8 mouse cellular contexts compared by ENCODE assay signal in the genomic region with DNA sequence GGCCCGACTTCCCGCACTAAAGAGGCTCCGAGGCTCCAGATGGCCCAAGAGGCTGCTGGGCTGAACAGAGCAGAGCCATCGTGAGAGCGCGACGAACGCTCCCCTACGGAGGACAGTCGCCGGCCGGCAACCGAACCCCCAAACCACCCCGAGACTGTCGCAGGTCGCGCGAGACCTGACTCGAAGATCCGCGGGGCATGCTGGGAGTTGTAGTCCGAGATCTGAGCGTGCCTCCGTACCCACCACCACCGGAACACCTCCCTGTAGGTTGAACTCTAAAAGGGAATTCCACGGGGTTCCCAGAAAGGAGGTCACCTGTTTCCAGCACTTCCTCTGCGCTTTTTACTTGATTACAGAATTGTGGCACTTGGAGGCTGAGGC. TPM values are rescaled to one million over a fixed set of nuclear protein-coding genes. Genes with fewer than 3 reads are reported as not detected.
A peak's percentile ranks its signal among the peaks of the same experiment; 100 is the strongest.
DNase-seq lines count a peak whose midpoint lies in the region; ATAC-seq and TF ChIP-seq lines count a peak whose summit lies in the region.

A gene (minus strand): TSS at position 235 of the 381 bp plus-strand sequence.

- peaks cover 31% of the 10 kb centered on the region for H3K36me3 ChIP-seq in hindbrain, embryonic 14.5 days (replicated peaks; ENCODE audit: control insufficient read depth, insufficient read depth)

- DNase-seq in Patski (ENCODE audit: low read depth, low spot score) = peak; percentile 33
- peak; percentile 97 for DNase-seq in cerebellum, postnatal 14 days
- DNase-seq in frontal cortex, postnatal 25 days (ENCODE audit: low spot score in 2 of 2) = peak; percentile 83 to 88
- peak; percentile 97 for DNase-seq in hindbrain, embryonic 14.5 days (ENCODE audit: low spot score)
- peak; percentile 93 to 94 for DNase-seq in layer of hippocampus, postnatal 36 days
- peak; percentile 98 for DNase-seq in lung, postnatal 36 days
- DNase-seq in retina, postnatal 1 day = peak; percentile 96
- peak; percentile 92 to 97 for DNase-seq in urinary bladder, adult 18-20 months (ENCODE audit: low spot score in 2 of 2)

- 0% methylated on average over 27 of the region's 27 CpGs for WGBS in hindbrain, embryonic 14.5 days

- no peak for TF ChIP-seq CTCF in Patski (IDR thresholded peaks at IDR 0.05)

- H3K27me3 ChIP-seq in Patski = no peaks in the 10 kb centered on the region
- no peaks in the 10 kb centered on the region for H3K27me3 ChIP-seq in hindbrain, embryonic 14.5 days (ENCODE audit: control insufficient read depth, insufficient read depth, low read length)

- H3K4me3 ChIP-seq in hindbrain, embryonic 14.5 days (replicated peaks; ENCODE audit: low read length) = peak within 1 kb of the TSS; percentile 73

- H3K4me2 ChIP-seq in hindbrain, embryonic 14.5 days (replicated peaks) = peak within 1 kb of the TSS; percentile 84

- ATAC-seq in Patski = peak; percentile 84
- ATAC-seq in hindbrain, embryonic 14.5 days (ENCODE audit: low FRiP score) = peak; percentile 96

- H3K9me3 ChIP-seq in hindbrain, embryonic 14.5 days (ENCODE audit: control insufficient read depth, low read length) = no peaks in the 10 kb centered on the region

- H3K4me1 ChIP-seq in hindbrain, embryonic 14.5 days (replicated peaks; ENCODE audit: control insufficient read depth, insufficient read depth, low read length) = peaks cover 8% of the 10 kb centered on the region

- in situ Hi-C loops in Patski (cut with MboI; ENCODE audit: low pct_unique_long_range_greater_than_20kb) = no loop called here

- POLR2A ChIA-PET in Patski (lab: Charles Lee) = interaction anchor here (1.3 kb wide), 1 partner anchor 15 kb away, joined by 4 read pairs; no protein-coding TSS in a partner anchor

- peak within 1 kb of the TSS; percentile 97 for H3K9ac ChIP-seq in hindbrain, embryonic 14.5 days

- H3K27ac ChIP-seq in hindbrain, embryonic 14.5 days = peak within 1 kb of the TSS; percentile 89

- CTCF ChIA-PET in Patski (lab: Charles Lee) = interaction anchor here (1.1 to 1.6 kb wide), 3 partner anchors 14 to 98 kb away, joined by 3 to 4 read pairs (median 3); no protein-coding TSS in a partner anchor

RNA-seq across cellular contexts. Expression of the gene that starts here (rescaled TPM):
- 124 TPM for polyA plus RNA-seq in Patski (2021)
- polyA plus RNA-seq in hindbrain, embryonic 14.5 days (2014; fragmentation: Nextera tagmentation; extraction: Ambion mirVana) = 237 and 263 TPM in 2 replicates
- total RNA-seq in layer of hippocampus, postnatal 36 days (2021) = 100 to 1,000 TPM; 155 to 156 TPM

Comparison
In these comparisons a context has a peak if more than half of its experiments do, and no peak if none do; other contexts are left out.
1. Peak in every context shown above with its lines: DNase-seq, ATAC-seq, H3K4me3 ChIP-seq and H3K27ac ChIP-seq.
2. DNase-seq: peak in every context shown above with its lines; median percentile 98 in lung, postnatal 36 days; 97 in cerebellum, postnatal 14 days; 97 in hindbrain, embryonic 14.5 days; 96 in retina, postnatal 1 day; 94 in urinary bladder, adult 18-20 months; 94 in layer of hippocampus, postnatal 36 days; 86 in frontal cortex, postnatal 25 days; 33 in Patski.